Mouse (Mus musculus) stomach, embryonic 14.5 days (tissue): Measurements from ENCODE around the gene Mettl16. TPM values are rescaled to one million over a fixed set of nuclear protein-coding genes. Genes with fewer than 3 reads are reported as not detected.

Source experiments
- ATAC-seq: fragments of 200-750 bp; cut with Nextera tagmentation; 2 replicates; pipeline ENCODE4 v1.8.0; 2017; ENCODE audit warnings: low read depth, moderate TSS enrichment; ENCODE audit not compliant: insufficient number of reproducible peaks, insufficient read depth, low FRiP score
- H3K27ac ChIP-seq: fragments of 300-500 bp; sonication (generic); 2 replicates; pipeline ENCODE4 v1.5.1; 2014; ENCODE audit warnings: mild to moderate bottlenecking, low read length, moderate library complexity, mixed read lengths
- H3K27me3 ChIP-seq: fragments of 300-500 bp; sonication (generic); 2 replicates; pipeline ENCODE4 v1.6.1; 2014; ENCODE audit warnings: low read length, control low read depth, mixed read lengths; ENCODE audit not compliant: control insufficient read depth, insufficient read depth
- H3K36me3 ChIP-seq: fragments of 300-500 bp; sonication (generic); 2 replicates; pipeline ENCODE4 v1.6.1; 2014; ENCODE audit warnings: mild to moderate bottlenecking, control low read depth, low read length, moderate library complexity, mixed read lengths; ENCODE audit not compliant: control insufficient read depth, insufficient read depth
- H3K4me1 ChIP-seq: fragments of 300-500 bp; sonication (generic); 2 replicates; pipeline ENCODE4 v1.6.1; 2014; ENCODE audit warnings: low read length, control low read depth, mixed read lengths; ENCODE audit not compliant: control insufficient read depth, insufficient read depth
- H3K4me2 ChIP-seq: fragments of 300-500 bp; sonication (generic); replicated peaks from 2 replicates; pipeline ENCODE4 v1.6.1; 2014; ENCODE audit warnings: low read depth, low read length, control low read depth
- H3K4me3 ChIP-seq: fragments of 300-500 bp; sonication (generic); 2 replicates; pipeline ENCODE4 v1.5.1; 2014; ENCODE audit warnings: low read depth, low read length, control low read depth
- H3K9ac ChIP-seq: fragments of 300-500 bp; sonication (generic); replicated peaks from 2 replicates; pipeline ENCODE4 v1.6.1; 2014; ENCODE audit warnings: low read depth, mild to moderate bottlenecking, control low read depth, low read length, moderate library complexity, mixed read lengths
- H3K9me3 ChIP-seq: fragments of 300-500 bp; sonication (generic); 2 replicates; pipeline ENCODE4 v1.6.1; 2016; ENCODE audit warnings: low read depth, low read length, control low read depth; ENCODE audit not compliant: control insufficient read depth
- WGBS: fragments of 180-500 bp; shearing (Covaris S2); extraction: QIAGEN DNeasy Blood & Tissue Kit; methylation state at CpG from one replicate; pipeline ENCODE4 v1.1.7; 2014; 5-methylcytosine and 5-hydroxymethylcytosine counted together
- polyA plus RNA-seq: library from polyadenylated mRNA; unstranded; fragments of >200 nt; fragmentation: Nextera tagmentation; extraction: Ambion mirVana; gene quantifications from 2 replicates; pipeline ENCODE4 v1.2.1, GENCODE M21; 2014

Gene Mettl16
- polyA plus RNA-seq, 1 experiment from 2014 or later, result 33.5 TPM

- Histone ChIP-seq H3K4me1 (peaks cover 24% of the 10 kb centered on the region), H3K9me3 (no peaks in the 10 kb centered on the region), H3K27me3 (no peaks in the 10 kb centered on the region), H3K4me2 (peak overlapping the region; percentile 93), H3K9ac (peak overlapping the region; percentile 80), H3K27ac (peak overlapping the region; percentile 90), H3K4me3 (peak overlapping the region; percentile 96), H3K36me3 (no peaks in the 10 kb centered on the region)
- 1% methylated on average over 35 of the region's 35 CpGs for WGBS
- ATAC-seq, result no peak
These were observed 60.6 kb downstream of the Mettl16 start for GRCm38 (mm10) chr11:74831191-74831605.

DNA sequence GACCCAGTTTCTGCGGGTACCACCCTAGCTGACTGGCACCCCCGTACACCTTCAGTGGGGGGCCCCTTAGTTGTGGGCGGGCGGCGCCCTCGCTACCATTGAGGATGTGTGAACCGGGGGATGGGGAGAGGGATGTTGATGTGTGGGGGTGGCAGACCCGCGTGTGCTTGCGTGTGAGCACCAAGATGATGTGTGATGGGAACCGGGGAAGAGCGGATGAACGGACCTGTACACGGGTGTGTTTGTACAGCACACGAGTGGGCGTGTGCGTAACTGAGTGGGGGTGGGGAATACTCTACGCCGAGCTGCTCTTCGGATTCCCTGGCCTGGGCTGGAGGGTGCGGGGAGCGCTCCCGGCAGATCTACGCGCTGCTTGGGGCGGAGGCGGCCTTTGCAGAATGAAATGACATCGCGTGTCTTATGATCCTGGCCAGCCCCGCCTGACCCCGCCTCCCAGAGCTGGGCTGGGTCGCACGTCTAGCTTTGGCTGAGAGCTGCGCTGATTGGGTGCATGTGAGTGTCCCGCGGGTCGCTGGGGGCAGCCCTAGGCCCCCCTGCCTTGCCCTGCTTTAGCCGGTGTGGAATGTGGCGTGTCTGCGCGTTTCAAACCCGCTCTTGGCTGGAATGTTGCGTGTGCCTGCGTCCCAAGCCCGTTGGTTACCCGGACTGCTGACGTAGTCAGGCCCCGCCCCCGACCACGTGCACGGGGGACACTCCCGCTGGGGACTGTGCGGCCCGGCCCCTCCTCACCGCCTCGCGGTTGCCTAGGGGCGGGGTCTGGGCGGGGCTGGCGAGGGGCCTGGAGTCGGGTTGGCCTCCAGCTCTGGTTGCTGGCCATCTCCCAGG lies 61.2 kb downstream of the Mettl16 start:
- no peaks in the 10 kb centered on the region for H3K27me3 ChIP-seq
- ATAC-seq, result peak; percentile 84

DNA sequence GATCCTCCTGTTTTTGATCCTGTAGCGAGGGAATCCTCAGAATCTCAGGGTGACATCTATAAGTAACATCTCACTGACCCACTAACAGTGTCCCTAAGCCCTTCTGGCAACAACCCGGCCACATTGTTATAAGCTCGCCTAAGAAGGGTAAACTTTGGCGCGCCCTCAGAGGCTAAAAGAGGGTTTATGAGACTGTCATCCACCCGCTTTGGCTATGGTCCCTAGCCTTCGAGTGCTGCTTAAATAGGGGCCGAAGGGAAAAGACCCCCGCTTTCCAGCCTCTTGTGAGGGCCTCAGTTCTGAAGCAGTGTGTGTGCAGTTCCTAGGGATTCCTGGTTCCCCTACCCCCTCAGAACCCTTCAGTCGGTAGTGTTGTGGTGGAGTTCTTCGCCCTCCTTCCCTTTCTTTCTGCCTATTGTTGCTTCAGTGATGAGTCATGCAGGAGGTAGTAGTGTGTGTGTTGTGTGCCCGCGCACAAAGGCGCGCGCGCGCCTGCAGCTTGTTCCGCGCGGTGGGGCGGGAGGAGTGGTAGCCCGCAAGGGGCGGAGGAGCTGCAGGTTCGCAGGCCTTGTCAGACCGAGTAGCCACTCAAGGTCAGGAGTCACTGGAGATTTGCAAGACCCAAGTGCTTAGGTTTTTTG lies 62.0 kb downstream of the Mettl16 start:
- no peaks in the 10 kb centered on the region for H3K9me3 ChIP-seq
- no peaks in the 10 kb centered on the region for H3K36me3 ChIP-seq
- H3K4me2 ChIP-seq, result peak overlapping the region; percentile 93
- no peaks in the 10 kb centered on the region for H3K27me3 ChIP-seq
- H3K27ac ChIP-seq, result peak overlapping the region; percentile 98
- 1% methylated on average over 26 of the region's 26 CpGs for WGBS
- ATAC-seq, result no peak
- H3K4me3 ChIP-seq, result peak overlapping the region; percentile 96
- H3K9ac ChIP-seq, result peak overlapping the region; percentile 46
- peaks cover 28% of the 10 kb centered on the region for H3K4me1 ChIP-seq

More for the DNA sequence above, 61.2 kb downstream of the Mettl16 start:
- Histone ChIP-seq H3K27ac (peak overlapping the region; percentile 98), H3K4me1 (peaks cover 24% of the 10 kb centered on the region), H3K9ac (peak overlapping the region; percentile 80), H3K9me3 (no peaks in the 10 kb centered on the region), H3K4me2 (peak overlapping the region; percentile 93), H3K4me3 (peak overlapping the region; percentile 96), H3K36me3 (no peaks in the 10 kb centered on the region)
- WGBS, result under 1% methylated on average over 61 of the region's 61 CpGs

DNA sequence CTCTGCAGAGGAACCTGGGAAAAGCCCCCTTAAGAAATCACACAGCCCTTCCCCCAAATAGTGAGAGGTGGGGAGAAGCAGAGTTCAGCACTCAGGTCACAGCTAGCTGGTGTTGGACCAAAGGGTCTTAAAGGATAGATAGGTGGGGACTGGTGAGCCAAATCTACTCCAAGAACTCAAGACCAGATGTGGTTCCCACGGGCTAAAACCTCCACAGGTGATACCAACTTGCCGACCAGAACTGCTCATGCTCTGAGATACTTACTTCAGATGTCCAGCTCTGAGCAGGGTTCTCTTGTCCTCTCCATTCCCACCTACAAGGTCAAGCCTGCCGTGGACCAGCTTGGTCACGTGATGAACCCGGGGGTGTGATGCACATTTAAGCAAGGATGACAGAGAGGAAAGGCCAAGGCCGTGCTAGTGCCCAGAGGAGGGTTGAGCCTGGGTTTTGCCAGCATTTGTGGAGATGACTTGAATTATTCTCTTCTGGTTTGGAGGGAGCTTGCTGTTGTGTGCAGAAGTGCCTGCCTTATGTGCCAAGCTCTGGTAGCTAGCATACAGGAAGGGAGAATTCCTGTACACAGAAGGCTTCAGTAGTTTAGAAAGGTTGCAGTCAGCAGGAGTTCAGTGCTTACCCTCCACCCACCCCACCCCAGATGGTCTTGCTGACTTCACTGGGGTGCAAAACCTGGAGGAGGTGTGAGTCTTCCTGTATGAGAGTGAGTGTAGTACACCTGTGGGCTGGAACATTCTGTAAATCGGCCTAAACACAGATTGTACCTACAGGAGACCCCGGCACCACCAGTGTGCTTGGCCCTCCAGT lies 63.1 kb downstream of the Mettl16 start:
- Histone ChIP-seq H3K9ac (no peak overlapping the region), H3K27me3 (no peaks in the 10 kb centered on the region), H3K27ac (no peak overlapping the region), H3K4me3 (peak overlapping the region; percentile 96; the same call in 1 of the 2 replicates), H3K36me3 (no peaks in the 10 kb centered on the region), H3K4me2 (peak overlapping the region; percentile 93; the same call in 1 of the 2 replicates), H3K9me3 (no peaks in the 10 kb centered on the region), H3K4me1 (peaks cover 21% of the 10 kb centered on the region)
- ATAC-seq, result no peak
- WGBS, result 80% methylated on average over 8 of the region's 8 CpGs

- Histone ChIP-seq H3K4me3 (no peak overlapping the region), H3K36me3 (no peaks in the 10 kb centered on the region), H3K27ac (peak overlapping the region; percentile 7; the same call in 1 of the 2 replicates), H3K27me3 (no peaks in the 10 kb centered on the region), H3K4me1 (peaks cover 18% of the 10 kb centered on the region), H3K4me2 (no peak overlapping the region), H3K9me3 (no peaks in the 10 kb centered on the region), H3K9ac (no peak overlapping the region)
- 58% methylated on average over 1 of the region's 1 CpGs for WGBS
- ATAC-seq, result no peak
These were observed 63.7 kb downstream of the Mettl16 start for GRCm38 (mm10) chr11:74834359-74834638.

- no peaks in the 10 kb centered on the region for H3K9me3 ChIP-seq
- H3K4me1 ChIP-seq, result peaks cover 16% of the 10 kb centered on the region
- no peak overlapping the region for H3K4me3 ChIP-seq
- H3K27me3 ChIP-seq, result no peaks in the 10 kb centered on the region
- H3K27ac ChIP-seq, result peak overlapping the region; percentile 7; the same call in 1 of the 2 replicates
- H3K36me3 ChIP-seq, result no peaks in the 10 kb centered on the region
- H3K4me2 ChIP-seq, result no peak overlapping the region
- no peak for ATAC-seq
- no peak overlapping the region for H3K9ac ChIP-seq
- 47% methylated on average over 5 of the region's 5 CpGs for WGBS
These were observed 64.1 kb downstream of the Mettl16 start for GRCm38 (mm10) chr11:74834650-74835277.

DNA sequence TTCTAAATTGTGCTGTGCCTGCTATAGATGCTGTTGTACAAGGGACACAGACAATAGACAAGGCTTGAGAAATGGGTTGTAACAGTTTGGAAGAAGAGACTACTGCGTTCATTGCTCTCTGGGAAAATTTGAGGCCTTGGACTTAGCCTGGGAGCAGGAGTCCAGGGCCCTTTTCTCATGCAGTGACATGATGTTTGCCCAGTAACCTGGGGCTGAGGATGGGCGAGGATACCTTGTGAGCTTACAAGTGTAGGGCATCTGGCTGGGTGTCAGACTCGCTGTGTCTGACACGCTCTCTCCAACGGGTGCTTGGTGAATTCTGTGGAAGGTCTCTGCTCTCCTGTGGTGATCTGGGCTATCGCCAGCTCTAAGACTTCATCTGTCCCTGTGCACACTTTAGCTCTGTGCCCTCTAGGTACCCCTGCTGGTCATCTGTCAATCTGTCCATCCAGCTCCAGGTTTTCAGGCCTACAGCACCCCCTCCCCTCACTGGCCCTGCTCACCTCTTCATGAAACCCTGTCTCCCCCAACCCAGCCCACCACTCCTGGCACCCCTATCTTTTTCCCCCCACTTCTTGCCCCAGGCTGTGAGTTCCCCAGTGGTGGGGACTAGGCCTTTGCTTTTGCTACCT lies 65.1 kb downstream of the Mettl16 start:
- no peaks in the 10 kb centered on the region for H3K27me3 ChIP-seq
- no peaks in the 10 kb centered on the region for H3K36me3 ChIP-seq
- no peaks in the 10 kb centered on the region for H3K9me3 ChIP-seq
- H3K4me2 ChIP-seq, result no peak overlapping the region
- H3K4me1 ChIP-seq, result peaks cover 16% of the 10 kb centered on the region
- no peak overlapping the region for H3K27ac ChIP-seq
- 84% methylated on average over 6 of the region's 6 CpGs for WGBS
- no peak for ATAC-seq
- no peak overlapping the region for H3K9ac ChIP-seq
- no peak overlapping the region for H3K4me3 ChIP-seq
